Mouse (Mus musculus) CH12F3 (cell line): Measurements from ENCODE around the gene Hspbp1.

Experiments used
- in situ Hi-C: fragments of 300-500 bp; cut with MboI; formaldehyde crosslinking; loops from 2 replicates; pipeline ENCODE4 v1.14.3; 2020; ENCODE audit warnings: low sequenced_read_pairs

Hspbp1 gene

GRCm38 (mm10) chr7:4684632-4685417 is at the start of gene Hspbp1:
Hspbp1 (minus strand) TSS chr7:4685068.
- in situ Hi-C loops = no loop called here

DNA sequence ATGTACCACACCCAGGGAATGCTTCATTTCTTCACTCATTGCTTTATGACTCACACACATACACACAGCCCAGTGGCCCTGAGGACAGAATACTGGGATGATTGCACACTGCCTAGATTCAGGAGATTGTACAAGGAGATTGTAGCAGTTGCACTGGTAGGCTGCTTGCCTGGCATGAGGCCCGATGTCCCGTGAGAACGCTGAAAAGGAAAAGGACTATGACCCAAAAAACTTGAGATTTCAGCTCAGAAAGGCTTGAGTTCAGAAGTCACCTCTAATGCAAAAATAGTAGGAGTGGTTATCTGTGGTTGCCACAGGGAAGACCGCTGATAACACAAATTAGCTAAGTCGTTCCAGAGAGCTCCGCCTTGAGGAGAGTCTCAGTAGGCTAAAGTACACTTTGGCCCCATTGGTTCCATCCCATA is 48.1 kb upstream of the Hspbp1 start:
- in situ Hi-C loops = no loop called here

DNA sequence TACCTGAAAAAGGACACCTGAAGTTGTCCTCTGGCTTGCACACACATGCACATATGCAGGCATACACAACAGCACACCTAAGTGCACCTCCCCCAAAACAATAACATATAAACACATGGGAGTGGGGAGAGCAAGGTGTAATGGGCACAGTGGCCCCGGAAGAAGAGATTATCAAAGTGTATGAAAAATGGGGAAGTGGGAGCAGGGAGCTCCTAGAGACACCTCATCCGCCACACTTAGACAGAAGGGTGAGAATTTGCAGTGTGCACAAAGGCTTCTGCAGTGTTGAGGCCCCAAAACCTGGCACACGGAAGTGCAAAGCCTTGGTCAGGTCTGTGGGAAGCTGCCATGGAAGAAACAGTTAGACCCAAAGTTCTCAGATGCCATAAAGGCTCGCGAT is 46.2 kb upstream of the Hspbp1 start:
- in situ Hi-C loops = no loop called here

DNA sequence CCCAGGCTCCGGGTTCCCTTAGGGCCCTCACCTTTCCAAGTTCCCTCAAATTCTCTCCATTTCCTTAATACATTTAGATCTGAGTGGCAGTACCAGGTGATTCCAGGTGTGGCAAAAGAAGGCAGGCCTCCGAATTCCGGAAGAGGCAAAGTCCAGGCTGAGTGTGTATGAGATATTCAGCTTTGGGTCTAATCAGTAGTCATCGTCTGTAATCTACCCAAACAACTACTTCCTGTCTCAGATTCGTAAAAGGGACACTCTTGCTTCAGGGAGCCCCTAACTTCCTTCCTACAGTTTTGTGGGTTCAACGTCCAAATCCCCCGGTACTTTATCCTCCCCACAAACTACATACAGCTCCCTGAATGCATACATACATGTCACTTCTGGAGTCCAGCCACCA is 40.3 kb upstream of the Hspbp1 start, which contains the start of gene Tmem150b:
TSS of gene Tmem150b (minus strand) at position 81 of the 400 bp plus-strand sequence.
- in situ Hi-C loops = no loop called here

DNA sequence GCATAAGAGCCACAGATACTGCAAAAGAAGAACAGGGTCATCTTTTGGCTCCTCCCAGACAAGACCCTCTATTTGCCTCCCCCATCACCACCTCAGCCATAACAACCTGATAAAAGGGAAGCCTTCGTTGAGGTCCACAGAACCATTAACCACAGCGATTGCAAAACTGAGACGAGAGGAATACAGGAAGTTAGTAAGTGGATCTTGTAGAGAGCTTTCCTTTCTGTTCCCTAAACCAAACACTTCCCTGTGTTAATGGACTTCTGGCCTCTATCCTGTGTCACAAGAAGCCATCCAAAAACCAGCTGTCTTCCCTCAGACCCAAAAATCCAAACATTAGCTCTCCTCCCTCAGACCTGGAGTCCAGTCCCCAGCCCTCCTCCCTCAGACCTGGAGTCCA is 39.5 kb upstream of the Hspbp1 start:
- in situ Hi-C loops = no loop called here

- in situ Hi-C loops = no loop called here
These were observed 38.6 kb upstream of the Hspbp1 start for GRCm38 (mm10) chr7:4723508-4723907.

DNA sequence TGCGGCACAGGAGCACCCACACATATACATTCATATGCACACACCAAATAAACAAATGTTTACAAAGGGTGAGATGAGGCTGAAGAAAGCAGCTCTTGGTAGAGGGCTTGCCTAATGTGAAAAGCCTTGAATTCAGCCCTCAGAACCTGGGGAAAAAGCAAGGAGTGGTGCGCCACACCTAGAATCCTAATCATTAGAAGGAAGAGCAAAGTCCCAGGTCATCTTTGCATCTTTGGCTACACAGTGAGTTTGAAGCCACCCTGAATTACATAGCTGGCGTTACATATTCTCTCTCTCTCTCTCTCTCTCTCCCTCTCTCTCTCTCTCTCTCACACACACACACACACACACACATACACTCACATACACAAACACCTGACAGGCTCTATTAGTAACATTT is 34.4 kb upstream of the Hspbp1 start:
- in situ Hi-C loops = no loop called here

GRCm38 (mm10) chr7:4716955-4717354 is 32.1 kb upstream of the Hspbp1 start:
- in situ Hi-C loops = no loop called here

DNA sequence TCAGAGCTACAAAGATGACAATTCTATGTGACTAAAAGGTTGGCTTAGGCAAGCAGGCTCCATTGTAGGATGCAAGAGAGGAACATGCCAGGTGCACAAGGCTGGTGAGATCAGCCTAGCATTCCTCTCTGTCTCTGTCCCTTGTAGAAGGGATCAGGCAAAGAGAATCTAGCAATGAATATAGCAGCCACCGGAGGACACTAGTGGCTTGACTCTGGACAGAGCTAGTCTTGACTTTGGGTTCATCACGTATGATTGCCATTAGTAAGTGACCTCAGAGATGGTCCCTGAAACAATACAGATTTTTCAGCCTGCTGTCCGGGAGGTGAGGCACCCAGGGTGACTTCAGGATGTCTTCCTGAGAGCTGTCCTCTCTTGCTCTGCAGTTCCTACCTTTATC is 27.7 kb upstream of the Hspbp1 start:
- in situ Hi-C loops = no loop called here

- in situ Hi-C loops = no loop called here
These were observed 20.2 kb upstream of the Hspbp1 start for GRCm38 (mm10) chr7:4705098-4705497.

GRCm38 (mm10) chr7:4703195-4703594 is 18.3 kb upstream of the Hspbp1 start:
- in situ Hi-C loops = no loop called here

GRCm38 (mm10) chr7:4702334-4702733 is 17.5 kb upstream of the Hspbp1 start:
- in situ Hi-C loops = no loop called here

DNA sequence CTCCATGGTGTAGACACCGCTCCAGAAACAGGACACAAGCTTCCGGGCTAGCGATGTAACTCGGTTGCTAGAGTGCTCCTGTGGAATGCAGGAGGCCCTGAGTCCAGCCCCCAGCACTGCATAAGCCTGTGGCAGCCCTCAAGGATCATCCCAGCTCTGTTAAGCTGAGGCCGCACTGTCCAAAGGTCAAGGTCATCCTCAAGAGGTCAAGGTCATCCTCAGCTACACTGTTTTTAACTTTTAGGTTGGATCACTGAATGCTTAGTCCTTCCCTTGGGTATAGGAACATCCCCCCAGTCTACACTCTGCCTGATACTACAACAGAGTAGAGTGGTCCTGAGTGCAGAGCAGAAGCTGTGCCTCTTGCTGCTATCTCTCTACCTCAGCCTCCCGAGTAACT is 8.1 kb upstream of the Hspbp1 start:
- in situ Hi-C loops = no loop called here

DNA sequence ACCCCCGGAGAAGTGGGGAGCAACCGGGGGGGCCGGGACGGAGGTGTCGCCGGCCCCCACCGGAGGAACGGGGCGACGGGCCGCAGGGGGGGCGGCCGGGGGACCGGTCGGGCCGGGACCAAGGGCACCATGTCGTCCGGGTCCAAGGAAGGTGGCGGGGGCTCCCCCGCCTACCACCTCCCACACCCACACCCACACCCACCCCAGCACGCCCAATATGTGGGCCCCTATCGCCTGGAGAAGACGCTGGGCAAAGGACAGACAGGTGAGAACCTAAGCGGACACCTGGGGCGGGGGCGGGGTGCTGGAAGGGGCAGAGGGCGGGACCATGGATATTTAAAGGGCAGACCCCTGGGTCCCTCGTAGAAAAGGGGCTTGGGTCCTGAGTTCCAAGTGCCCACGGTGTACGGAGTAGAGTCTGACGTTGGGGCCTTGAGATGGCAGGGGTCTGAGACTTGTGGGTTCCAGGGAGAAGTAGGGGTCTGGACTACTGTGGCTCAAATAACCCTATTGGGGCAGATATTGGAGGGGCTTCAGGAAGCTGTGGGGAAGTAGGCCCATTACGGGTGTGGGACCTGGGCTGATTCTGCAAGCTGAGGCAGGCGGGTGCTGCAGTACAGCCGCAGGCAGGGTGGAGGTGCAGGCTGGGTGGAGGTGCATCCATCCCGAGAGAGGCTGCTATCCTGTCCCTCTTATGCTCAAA is 6.2 kb upstream of the Hspbp1 start:
- in situ Hi-C loops = no loop called here

DNA sequence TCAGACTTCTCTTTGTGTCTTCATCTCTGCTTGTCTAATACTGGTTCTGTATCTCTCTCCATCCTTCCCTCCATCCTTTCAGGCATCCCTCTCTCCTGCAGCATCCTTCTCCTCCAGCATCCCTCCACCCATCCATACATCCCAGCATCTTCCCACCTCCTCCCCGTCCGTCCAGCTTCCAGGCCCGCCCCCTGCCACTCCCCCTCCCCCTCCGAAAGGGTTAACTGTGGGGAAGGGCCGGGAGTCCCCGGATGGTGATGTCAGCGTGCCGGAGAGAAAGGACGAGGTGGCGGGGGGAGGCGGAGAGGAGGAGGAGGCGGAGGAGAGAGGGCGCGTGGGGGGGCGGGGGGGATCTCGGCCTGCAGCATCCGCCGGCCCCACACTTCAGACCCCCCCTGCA is 5.5 kb upstream of the Hspbp1 start, which contains the start of gene Brsk1:
TSS of gene Brsk1 (plus strand) at position 218 of the 400 bp plus-strand sequence.
- in situ Hi-C loops = no loop called here

GRCm38 (mm10) chr7:4684203-4684602 is 665 bp downstream of the Hspbp1 start:
- in situ Hi-C loops = no loop called here

- in situ Hi-C loops = no loop called here
These were observed 1.6 kb downstream of the Hspbp1 start for GRCm38 (mm10) chr7:4683307-4683706.

GRCm38 (mm10) chr7:4675200-4675599 is 9.7 kb downstream of the Hspbp1 start:
- in situ Hi-C loops = no loop called here

DNA sequence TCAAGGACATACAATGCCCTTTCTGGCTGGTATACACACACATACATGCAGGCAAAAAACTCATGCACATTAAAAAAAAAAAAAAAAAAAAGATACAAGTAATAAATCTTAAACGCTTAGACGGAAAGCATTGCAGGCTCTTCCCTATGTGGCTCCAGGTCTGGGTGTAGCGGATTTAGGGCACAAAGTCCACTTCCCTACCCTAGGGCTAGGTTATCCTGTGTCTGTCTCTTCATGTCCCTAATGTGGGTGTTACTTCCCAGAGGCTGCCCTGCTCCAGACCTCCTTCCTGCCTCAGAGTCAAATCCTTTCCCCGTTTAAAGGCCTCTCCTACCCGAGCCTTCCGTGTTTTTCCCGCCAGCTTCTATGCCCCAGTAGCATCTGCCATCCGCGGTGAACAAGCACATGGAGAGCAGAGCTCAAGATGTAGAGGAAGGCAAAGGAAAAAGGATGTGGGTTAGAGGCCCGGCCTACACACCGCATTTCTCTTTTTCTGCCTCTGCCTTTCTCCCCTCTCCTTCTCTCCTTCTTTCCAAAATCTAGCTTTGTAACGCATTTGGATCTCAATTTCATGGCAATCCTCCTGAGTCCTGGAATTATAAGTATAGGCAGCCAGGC is 10.6 kb downstream of the Hspbp1 start:
- in situ Hi-C loops = no loop called here

- in situ Hi-C loops = no loop called here
These were observed 12.9 kb downstream of the Hspbp1 start for GRCm38 (mm10) chr7:4671956-4672355.

- in situ Hi-C loops = no loop called here
These were observed 14.1 kb downstream of the Hspbp1 start for GRCm38 (mm10) chr7:4670655-4671255.
